Mouse (Mus musculus) C2C12 (cell line): ENCODE measurements around the gene Garem2.

ENCODE experiments used
- CEBPB ChIP-seq: IDR thresholded peaks from one replicate; pipeline ENCODE4 v1.6.1; 2011; ENCODE audit warnings: low read depth, mild to moderate bottlenecking, control low read depth, moderate library complexity
- CTCF ChIP-seq: IDR thresholded peaks from one replicate; pipeline ENCODE4 v1.5.1; 2011; ENCODE audit not compliant: control insufficient read depth, insufficient read depth, insufficient read length
- FOSL1 ChIP-seq: IDR thresholded peaks from one replicate; pipeline ENCODE4 v1.8.0; 2011; ENCODE audit warnings: mild to moderate bottlenecking, low read length; ENCODE audit not compliant: poor library complexity, insufficient read depth, severe bottlenecking
- MAX ChIP-seq: IDR thresholded peaks from one replicate; pipeline ENCODE4 v1.6.1; 2011; ENCODE audit warnings: mild to moderate bottlenecking, control low read depth
- MYOD1 ChIP-seq: IDR thresholded peaks from one replicate; pipeline ENCODE4 v1.6.1; 2011; ENCODE audit warnings: low read depth; ENCODE audit not compliant: control insufficient read depth, insufficient read length
- MYOG ChIP-seq: IDR thresholded peaks from one replicate; pipeline ENCODE4 v1.6.1; 2011; ENCODE audit not compliant: control insufficient read depth, insufficient read length; ENCODE audit errors: extremely low read depth
- USF1 ChIP-seq: IDR thresholded peaks from one replicate; pipeline ENCODE4 v1.6.1; 2011; ENCODE audit warnings: low read depth, mild to moderate bottlenecking, control low read depth, moderate library complexity

DNA sequence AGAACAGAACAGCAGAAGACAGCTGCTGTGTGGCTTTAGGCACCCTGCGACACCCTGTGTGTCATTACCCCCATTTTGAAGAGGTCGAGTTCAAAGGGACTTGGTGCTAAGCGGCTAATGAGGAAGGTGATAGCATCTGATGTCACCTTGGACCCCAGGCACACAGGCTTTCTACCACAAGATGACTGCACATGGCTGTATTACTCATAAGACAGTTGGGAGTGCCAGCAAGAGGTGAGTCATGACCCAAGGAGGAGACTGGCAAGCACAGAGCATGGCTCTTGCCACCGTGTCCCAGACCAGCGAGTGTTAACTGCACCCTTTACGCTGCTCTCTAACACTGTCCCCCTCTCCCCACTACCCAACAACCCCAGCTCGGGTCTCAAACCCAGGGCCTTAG, 21.8 kb downstream of the Garem2 start:
- TF ChIP-seq CTCF (no peak), MAX (peak; percentile 90), USF1 (no peak), CEBPB (no peak), MYOG (no peak), FOSL1 (no peak), MYOD1 (peak; percentile 62)
